Mouse (Mus musculus) kidney, postnatal 4 days (tissue): ENCODE measurements at regions not wholly inside any gene's neighbourhood (a gene's known extent, or its start where the extent isn't known, plus 50 kb on each side); places are given as distances from the start of the nearest gene placed in this dataset.
A peak's percentile ranks its signal among the peaks of the same experiment; 100 is the strongest.
"Not testable (repeated sequence)": the region's sequence is repeated elsewhere in the genome, so short reads cannot be mapped to it uniquely, and the experiment has no call there.

Source experiments
- DNase-seq, 2 experiments: peaks; one replicate each; pipeline ENCODE4 v3.0.0; 2021; ENCODE audit warnings: mixed read lengths in 2 of 2

GRCm38 (mm10) chr6:107012938-107013511 lies 213.1 kb upstream of the Crbn start:
- peak; percentile 58 to 65 for DNase-seq

- DNase-seq, result no peak
Observed at GRCm38 (mm10) chr6:107019126-107019525, 219.2 kb upstream of the Crbn start.

GRCm38 (mm10) chr6:107045177-107045576 lies 245.3 kb upstream of the Crbn start:
- no peak for DNase-seq

- DNase-seq, result no peak
Observed at GRCm38 (mm10) chr6:107051604-107052003, 251.7 kb upstream of the Crbn start.

- no peak for DNase-seq
Observed at GRCm38 (mm10) chr6:107052180-107052579, 252.3 kb upstream of the Crbn start.

- DNase-seq, result no peak
Observed at GRCm38 (mm10) chr6:107059001-107059765, 259.3 kb upstream of the Crbn start.

- DNase-seq, result no peak
Observed at GRCm38 (mm10) chr6:107062886-107063565, 263.1 kb upstream of the Crbn start.

- DNase-seq, result no peak
Observed at GRCm38 (mm10) chr6:107070441-107070840, 270.6 kb upstream of the Crbn start.

GRCm38 (mm10) chr6:107092600-107092999 lies 292.7 kb upstream of the Crbn start:
- no peak for DNase-seq

GRCm38 (mm10) chr6:107128716-107129115 lies 328.8 kb upstream of the Crbn start:
- DNase-seq, result no peak

GRCm38 (mm10) chr6:107167736-107168491 lies 361.7 kb upstream of the Lrrn1 start:
- no peak for DNase-seq

- DNase-seq, result no peak
Observed at GRCm38 (mm10) chr6:107218309-107218708, 311.3 kb upstream of the Lrrn1 start.

GRCm38 (mm10) chr6:107218721-107219120 lies 310.8 kb upstream of the Lrrn1 start:
- DNase-seq, result no peak

GRCm38 (mm10) chr6:107222602-107223001 lies 307.0 kb upstream of the Lrrn1 start:
- no peak for DNase-seq

- DNase-seq, result not testable (repeated sequence)
Observed at GRCm38 (mm10) chr6:107229843-107230242, 299.7 kb upstream of the Lrrn1 start.

GRCm38 (mm10) chr6:107237692-107238091 lies 291.9 kb upstream of the Lrrn1 start:
- DNase-seq, result no peak

GRCm38 (mm10) chr6:107243981-107244380 lies 285.6 kb upstream of the Lrrn1 start:
- no peak for DNase-seq

GRCm38 (mm10) chr6:107280348-107280747 lies 249.2 kb upstream of the Lrrn1 start:
- no peak for DNase-seq

GRCm38 (mm10) chr6:107290850-107291249 lies 238.7 kb upstream of the Lrrn1 start:
- no peak for DNase-seq

- DNase-seq, result no peak
Observed at GRCm38 (mm10) chr6:107303676-107304369, 225.7 kb upstream of the Lrrn1 start.

GRCm38 (mm10) chr6:107319565-107319964 lies 210.0 kb upstream of the Lrrn1 start:
- no peak for DNase-seq

GRCm38 (mm10) chr6:107350503-107350902 lies 179.1 kb upstream of the Lrrn1 start:
- no peak for DNase-seq

GRCm38 (mm10) chr6:107375274-107375673 lies 154.3 kb upstream of the Lrrn1 start:
- DNase-seq, result no peak
